Mouse (Mus musculus) brown adipose tissue, adult 24 weeks (tissue): Measurements from ENCODE around the gene Tspo2. TPM values are rescaled to one million over a fixed set of nuclear protein-coding genes. Genes with fewer than 3 reads are reported as not detected.

Source experiments
- H3K27ac ChIP-seq: fragments of 200-500 bp; replicated peaks from 2 replicates; pipeline ENCODE4 v1.5.1; 2012; ENCODE audit warnings: low read depth, mild to moderate bottlenecking, low read length
- H3K4me1 ChIP-seq: fragments of 200-500 bp; 2 replicates; pipeline ENCODE4 v1.6.1; 2012; ENCODE audit warnings: low read length, mixed read lengths; ENCODE audit not compliant: control insufficient read depth, insufficient read depth, insufficient read length
- H3K4me3 ChIP-seq: fragments of 200-500 bp; 2 replicates; pipeline ENCODE4 v1.5.1; 2012; ENCODE audit warnings: low read depth, mild to moderate bottlenecking, low read length, moderate library complexity; ENCODE audit not compliant: insufficient read depth
- polyA plus RNA-seq: library from polyadenylated mRNA; stranded (reverse); fragments of >200 nt; gene quantifications from 2 replicates; pipeline ENCODE4 v1.2.4, GENCODE M21; 2012; ENCODE audit not compliant: missing spikeins, insufficient read depth, insufficient read length

Gene Tspo2
- polyA plus RNA-seq, 1 experiment = not detected

- H3K4me3 ChIP-seq = no peak overlapping the region
- H3K27ac ChIP-seq = no peak overlapping the region
- no peaks in the 10 kb centered on the region for H3K4me1 ChIP-seq
These were observed 6.8 kb upstream of the Tspo2 start for GRCm38 (mm10) chr17:48457971-48458653.

- Histone ChIP-seq H3K4me3 (no peak overlapping the region), H3K27ac (no peak overlapping the region)
These were observed 4.6 kb upstream of the Tspo2 start for GRCm38 (mm10) chr17:48455955-48456354.

GRCm38 (mm10) chr17:48454688-48455087, 3.4 kb upstream of the Tspo2 start, which contains the start of gene Unc5cl:
Unc5cl (plus strand) TSS chr17:48454901.
- no peak within 1 kb of the TSS for H3K27ac ChIP-seq
- H3K4me1 ChIP-seq = no peaks in the 10 kb centered on the region
- H3K4me3 ChIP-seq = no peak within 1 kb of the TSS

More at GRCm38 (mm10) chr17:48455955-48456354, 4.6 kb upstream of the Tspo2 start:
- H3K4me1 ChIP-seq = no peaks in the 10 kb centered on the region

GRCm38 (mm10) chr17:48454190-48454589, 2.9 kb upstream of the Tspo2 start:
- H3K4me3 ChIP-seq = no peak overlapping the region
- H3K4me1 ChIP-seq = no peaks in the 10 kb centered on the region
- no peak overlapping the region for H3K27ac ChIP-seq

GRCm38 (mm10) chr17:48453489-48453888, 2.2 kb upstream of the Tspo2 start:
- Histone ChIP-seq H3K4me1 (no peaks in the 10 kb centered on the region), H3K27ac (no peak overlapping the region), H3K4me3 (no peak overlapping the region)

GRCm38 (mm10) chr17:48451753-48452444, 577 bp upstream of the Tspo2 start:
- H3K27ac ChIP-seq = no peak overlapping the region
- no peaks in the 10 kb centered on the region for H3K4me1 ChIP-seq
- no peak overlapping the region for H3K4me3 ChIP-seq

GRCm38 (mm10) chr17:48450666-48451352, 513 bp downstream of the Tspo2 start:
- no peaks in the 10 kb centered on the region for H3K4me1 ChIP-seq
- no peak overlapping the region for H3K27ac ChIP-seq
- no peak overlapping the region for H3K4me3 ChIP-seq

- Histone ChIP-seq H3K4me3 (no peak overlapping the region), H3K4me1 (no peaks in the 10 kb centered on the region), H3K27ac (no peak overlapping the region)
These were observed 3.6 kb downstream of the Tspo2 start for GRCm38 (mm10) chr17:48447675-48448074.

GRCm38 (mm10) chr17:48443542-48444145, 7.7 kb downstream of the Tspo2 start:
- H3K27ac ChIP-seq = no peak overlapping the region
- no peaks in the 10 kb centered on the region for H3K4me1 ChIP-seq
- H3K4me3 ChIP-seq = no peak overlapping the region

GRCm38 (mm10) chr17:48442745-48443457, 8.4 kb downstream of the Tspo2 start:
- H3K4me3 ChIP-seq = no peak overlapping the region
- no peak overlapping the region for H3K27ac ChIP-seq
- H3K4me1 ChIP-seq = no peaks in the 10 kb centered on the region

GRCm38 (mm10) chr17:48437421-48437911, 13.9 kb downstream of the Tspo2 start:
- H3K4me1 ChIP-seq = no peaks in the 10 kb centered on the region
- H3K4me3 ChIP-seq = no peak overlapping the region
- H3K27ac ChIP-seq = no peak overlapping the region

GRCm38 (mm10) chr17:48436487-48436886, 14.8 kb downstream of the Tspo2 start:
- H3K4me3 ChIP-seq = no peak overlapping the region
- H3K4me1 ChIP-seq = no peaks in the 10 kb centered on the region
- H3K27ac ChIP-seq = no peak overlapping the region

- Histone ChIP-seq H3K27ac (no peak overlapping the region), H3K4me3 (no peak overlapping the region), H3K4me1 (no peaks in the 10 kb centered on the region; the same call in 1 of the 2 replicates)
These were observed 16.8 kb downstream of the Tspo2 start for GRCm38 (mm10) chr17:48434479-48434878.

- Histone ChIP-seq H3K4me1 (no peaks in the 10 kb centered on the region; the same call in 1 of the 2 replicates), H3K27ac (no peak overlapping the region), H3K4me3 (no peak overlapping the region)
These were observed 17.5 kb downstream of the Tspo2 start for GRCm38 (mm10) chr17:48433689-48434330.
